Mouse (Mus musculus) brain, embryonic 14.5 days (tissue): ENCODE measurements around the gene Rasgef1a. TPM values are rescaled to one million over a fixed set of nuclear protein-coding genes. Genes with fewer than 3 reads are reported as not detected.

Experiments
- DNase-seq: peaks from one replicate; pipeline ENCODE4 v3.0.0-alpha.2; 2011; ENCODE audit warnings: low read depth
- CTCF ChIP-seq: fragments of 200-500 bp; IDR thresholded peaks from 2 replicates; pipeline ENCODE4 v1.5.1; 2012; ENCODE audit warnings: inconsistent platforms, mild to moderate bottlenecking, moderate library complexity, borderline replicate concordance; ENCODE audit not compliant: insufficient read depth, insufficient read length; ENCODE audit errors: extremely low read depth
- POLR2A ChIP-seq: fragments of 200-500 bp; IDR thresholded peaks from 2 replicates; pipeline ENCODE4 v1.6.1; 2012; ENCODE audit warnings: mild to moderate bottlenecking, inconsistent platforms, borderline replicate concordance; ENCODE audit not compliant: poor library complexity, insufficient read depth, insufficient read length, severe bottlenecking; ENCODE audit errors: extremely low read depth
- polyA plus RNA-seq: library from polyadenylated mRNA; depleted of rRNA; stranded (reverse); fragments of >200 nt; gene quantifications from 2 replicates; pipeline ENCODE4 v1.2.3, GENCODE M21; 2012

The Rasgef1a gene
- polyA plus RNA-seq, 1 experiment, result 5.5 TPM

GRCm38 (mm10) chr6:118027036-118027435, 15.8 kb downstream of the Rasgef1a start:
- TF ChIP-seq POLR2A (no peak), CTCF (no peak)
- no peak for DNase-seq

GRCm38 (mm10) chr6:118031467-118031866, 20.2 kb downstream of the Rasgef1a start:
- no peak for DNase-seq
- TF ChIP-seq CTCF (no peak), POLR2A (no peak)

- TF ChIP-seq POLR2A (no peak), CTCF (no peak)
- DNase-seq, result no peak
Measured at GRCm38 (mm10) chr6:118035639-118036038, 24.4 kb downstream of the Rasgef1a start.

GRCm38 (mm10) chr6:118036118-118036805, 25.0 kb downstream of the Rasgef1a start:
- no peak for DNase-seq
- TF ChIP-seq POLR2A (no peak), CTCF (no peak)

- no peak for DNase-seq
- TF ChIP-seq CTCF, result no peak
- no peak for TF ChIP-seq POLR2A
Measured at GRCm38 (mm10) chr6:118036866-118037265, 25.6 kb downstream of the Rasgef1a start.

GRCm38 (mm10) chr6:118045180-118045579, 33.9 kb downstream of the Rasgef1a start:
- DNase-seq, result no peak

GRCm38 (mm10) chr6:118045892-118046291, 34.7 kb downstream of the Rasgef1a start:
- TF ChIP-seq POLR2A (no peak), CTCF (no peak)
- no peak for DNase-seq

More at GRCm38 (mm10) chr6:118045180-118045579, 33.9 kb downstream of the Rasgef1a start:
- TF ChIP-seq CTCF (no peak), POLR2A (no peak)

GRCm38 (mm10) chr6:118046511-118046910, 35.3 kb downstream of the Rasgef1a start:
- TF ChIP-seq CTCF (no peak), POLR2A (no peak)
- DNase-seq, result no peak

- DNase-seq, result no peak
- TF ChIP-seq CTCF, result no peak
- TF ChIP-seq POLR2A, result no peak
Measured at GRCm38 (mm10) chr6:118046924-118047323, 35.7 kb downstream of the Rasgef1a start.

GRCm38 (mm10) chr6:118047811-118048505, 36.7 kb downstream of the Rasgef1a start:
- peak; percentile 30 for DNase-seq
- no peak for TF ChIP-seq CTCF
- no peak for TF ChIP-seq POLR2A

- TF ChIP-seq POLR2A (no peak), CTCF (no peak)
Measured at GRCm38 (mm10) chr6:118049776-118050175, 38.5 kb downstream of the Rasgef1a start.

More at GRCm38 (mm10) chr6:118049776-118050175, 38.5 kb downstream of the Rasgef1a start:
- DNase-seq, result no peak
